Mouse (Mus musculus) ES-E14 (cell line): Measurements from ENCODE around the gene Gm12166. TPM values are rescaled to one million over a fixed set of nuclear protein-coding genes. Genes with fewer than 3 reads are reported as not detected.

Source experiments
- DNase-seq: peaks from one replicate; pipeline ENCODE4 v3.0.0-alpha.2; 2013; ENCODE audit warnings: low read depth, low spot score
- H3K27ac ChIP-seq: 2 replicates; pipeline ENCODE4 v1.5.1; 2012; ENCODE audit warnings: low read depth, mild to moderate bottlenecking, low read length, moderate library complexity, mixed read lengths; ENCODE audit not compliant: poor library complexity, insufficient read depth, severe bottlenecking
- H3K36me3 ChIP-seq: 2 replicates; pipeline ENCODE4 v1.6.1; 2012; ENCODE audit warnings: mild to moderate bottlenecking, low read length, moderate library complexity, mixed read lengths; ENCODE audit not compliant: control insufficient read depth, poor library complexity, insufficient read depth, severe bottlenecking
- H3K4me1 ChIP-seq, 2 experiments: fragments of 150-350 bp in 1 of 2; sonication (generic) in 1 of 2; 2 replicates each; pipeline ENCODE4 v1.6.1; 2012; ENCODE audit warnings: low read length in 2 of 2, mild to moderate bottlenecking in 1 of 2, mixed read lengths in 1 of 2; ENCODE audit not compliant: control insufficient read depth in 2 of 2, insufficient read depth in 2 of 2, poor library complexity in 1 of 2
- H3K4me3 ChIP-seq, 2 experiments: fragments of 150-350 bp in 1 of 2; sonication (generic) in 1 of 2; 2 replicates each; pipeline ENCODE4 v1.5.1; 2012; ENCODE audit warnings: low read length in 2 of 2, low read depth in 1 of 2, mild to moderate bottlenecking in 1 of 2, mixed read lengths in 1 of 2; ENCODE audit not compliant: insufficient read depth in 1 of 2, poor library complexity in 1 of 2, severe bottlenecking in 1 of 2
- H3K9ac ChIP-seq: 2 replicates; pipeline ENCODE4 v1.6.1; 2012; ENCODE audit warnings: low read depth, mild to moderate bottlenecking, low read length, mixed read lengths; ENCODE audit not compliant: poor library complexity, insufficient read depth, severe bottlenecking
- H3K9me3 ChIP-seq: fragments of 150-350 bp; sonication (generic); 2 replicates; pipeline ENCODE4 v1.6.1; 2012; ENCODE audit warnings: low read depth, mild to moderate bottlenecking, low read length; ENCODE audit not compliant: control insufficient read depth, insufficient read depth
- CHD2 ChIP-seq: IDR thresholded peaks from 2 replicates; pipeline ENCODE4 v1.6.1; 2014; ENCODE audit warnings: mild to moderate bottlenecking, low read depth, low read length, inconsistent platforms
- HCFC1 ChIP-seq: IDR thresholded peaks from 2 replicates; pipeline ENCODE4 v1.6.1; 2012; ENCODE audit warnings: low read length, inconsistent platforms, borderline replicate concordance; ENCODE audit not compliant: insufficient read depth
- MAFK ChIP-seq: IDR thresholded peaks from 2 replicates; pipeline ENCODE4 v1.6.1; 2014; ENCODE audit warnings: mild to moderate bottlenecking, low read depth, low read length, inconsistent platforms; ENCODE audit not compliant: insufficient read depth
- ZC3H11A ChIP-seq: IDR thresholded peaks from 2 replicates; pipeline ENCODE4 v1.6.1; 2012; ENCODE audit warnings: low read depth, mild to moderate bottlenecking, inconsistent platforms, low read length, borderline replicate concordance
- ZNF384 ChIP-seq: IDR thresholded peaks from 2 replicates; pipeline ENCODE4 v1.6.1; 2012; ENCODE audit warnings: low read depth, low read length, inconsistent platforms
- in situ Hi-C, 2 experiments: fragments of 600-800 bp; cut with MboI; formaldehyde crosslinking; loops; one replicate each; pipeline ENCODE4 v1.15.1; 2025; ENCODE audit warnings: low sequenced_read_pairs in 2 of 2, inconsistent platforms in 1 of 2; ENCODE audit not compliant: unreplicated experiment in 2 of 2
- total RNA-seq: library from RNA; depleted of rRNA; stranded (reverse); fragments of 300-350 nt; gene quantifications from 2 replicates; pipeline ENCODE4 v1.2.3, GENCODE M21; 2012

Gene Gm12166
- total RNA-seq, 1 experiment, result 6.8 TPM

- no peak for TF ChIP-seq CHD2
- TF ChIP-seq ZNF384, result no peak
- TF ChIP-seq MAFK, result no peak
- no peak for TF ChIP-seq HCFC1
- no peak for TF ChIP-seq ZC3H11A
- peaks cover 4 to 14% of the 10 kb centered on the region in 2 experiments; a peak in 2 of 4 replicates for H3K4me1 ChIP-seq
- H3K4me3 ChIP-seq, result peak overlapping the region; percentile 14 to 27; a peak in 1 of 4 replicates
- no peaks in the 10 kb centered on the region for H3K9me3 ChIP-seq
- no peaks in the 10 kb centered on the region for H3K36me3 ChIP-seq
- no peak for DNase-seq
- no peak overlapping the region; the same call in 1 of the 2 replicates for H3K9ac ChIP-seq
- in situ Hi-C loops, result loop anchor here (10.0 kb wide), 1 partner anchor 175 kb away; no protein-coding TSS in a partner anchor
- H3K27ac ChIP-seq, result no peak overlapping the region; the same call in 1 of the 2 replicates
These were observed 12.8 kb downstream of the Gm12166 start for GRCm38 (mm10) chr11:46039335-46039734.

GRCm38 (mm10) chr11:46038901-46039300, 13.2 kb downstream of the Gm12166 start:
- H3K9ac ChIP-seq, result no peak overlapping the region; the same call in 1 of the 2 replicates
- H3K27ac ChIP-seq, result no peak overlapping the region; the same call in 1 of the 2 replicates
- H3K4me3 ChIP-seq, result peak overlapping the region; percentile 14 to 27; a peak in 1 of 4 replicates
- no peaks in the 10 kb centered on the region for H3K36me3 ChIP-seq
- no peaks in the 10 kb centered on the region for H3K9me3 ChIP-seq
- peaks cover 4 to 14% of the 10 kb centered on the region in 2 experiments; a peak in 2 of 4 replicates for H3K4me1 ChIP-seq
- DNase-seq, result no peak
- TF ChIP-seq ZNF384 (no peak), HCFC1 (no peak), MAFK (no peak), ZC3H11A (no peak), CHD2 (no peak)
- in situ Hi-C loops, result loop anchor here (10.0 kb wide), 1 partner anchor 176 kb away; no protein-coding TSS in a partner anchor

DNA sequence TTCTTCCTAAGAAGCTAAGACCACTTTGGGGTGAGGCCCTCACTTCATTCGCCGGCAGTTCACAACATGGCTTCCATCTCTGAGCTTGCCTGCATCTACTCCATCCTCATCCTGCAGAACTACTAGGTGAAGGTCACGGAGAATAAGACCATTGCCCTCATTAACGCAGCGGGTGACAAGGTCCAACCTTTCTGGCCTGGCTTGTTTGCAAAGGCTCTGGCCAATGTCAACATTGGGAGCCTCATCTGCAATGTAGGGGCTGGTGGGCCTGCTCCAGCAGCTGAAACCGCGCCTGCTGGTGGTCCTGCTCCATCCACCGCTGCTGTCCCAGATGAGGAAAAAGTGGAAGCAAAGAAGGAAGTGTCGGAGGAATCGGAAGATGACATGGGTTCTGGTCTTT, 15.7 kb downstream of the Gm12166 start:
- DNase-seq, result no peak
- no peak overlapping the region for H3K9ac ChIP-seq
- no peak overlapping the region for H3K4me3 ChIP-seq

GRCm38 (mm10) chr11:46032956-46033355, 19.2 kb downstream of the Gm12166 start:
- no peak overlapping the region for H3K27ac ChIP-seq
- no peak overlapping the region for H3K4me3 ChIP-seq
- no peak overlapping the region for H3K9ac ChIP-seq
- no peak for TF ChIP-seq CHD2
- TF ChIP-seq ZNF384, result no peak
- TF ChIP-seq HCFC1, result no peak
- TF ChIP-seq MAFK, result no peak
- TF ChIP-seq ZC3H11A, result no peak
- H3K9me3 ChIP-seq, result no peaks in the 10 kb centered on the region
- no peak for DNase-seq
- H3K4me1 ChIP-seq, result no peaks in the 10 kb centered on the region
- H3K36me3 ChIP-seq, result no peaks in the 10 kb centered on the region
- in situ Hi-C loops, result loop anchor here (10.0 kb wide), 1 partner anchor 182 kb away; no protein-coding TSS in a partner anchor

More for the DNA sequence above, 15.7 kb downstream of the Gm12166 start:
- TF ChIP-seq CHD2 (no peak), HCFC1 (no peak), ZC3H11A (no peak), MAFK (no peak), ZNF384 (no peak)
- Histone ChIP-seq H3K4me1 (peaks cover 4 to 9% of the 10 kb centered on the region in 2 experiments; a peak in 2 of 4 replicates), H3K9me3 (no peaks in the 10 kb centered on the region), H3K36me3 (no peaks in the 10 kb centered on the region), H3K27ac (no peak overlapping the region)
- in situ Hi-C loops, result loop anchor here (10.0 kb wide), 1 partner anchor 178 kb away; no protein-coding TSS in a partner anchor
